Mouse (Mus musculus) heart, embryonic 13.5 days (tissue): Measurements from ENCODE around the gene Il6st. TPM values are rescaled to one million over a fixed set of nuclear protein-coding genes. Genes with fewer than 3 reads are reported as not detected.

ENCODE experiments used
- ATAC-seq: fragments of 200-750 bp; cut with Nextera tagmentation; 2 replicates; pipeline ENCODE4 v1.8.0; 2017; ENCODE audit warnings: moderate TSS enrichment; ENCODE audit not compliant: insufficient number of reproducible peaks, low FRiP score, low TSS enrichment; ENCODE audit errors: extremely low read depth
- H3K27ac ChIP-seq: fragments of 300-500 bp; sonication (generic); replicated peaks from 2 replicates; pipeline ENCODE4 v1.5.1; 2015; ENCODE audit warnings: moderate library complexity, mild to moderate bottlenecking, inconsistent platforms
- H3K27me3 ChIP-seq: fragments of 300-500 bp; sonication (generic); replicated peaks from 2 replicates; pipeline ENCODE4 v1.6.1; 2015; ENCODE audit warnings: mild to moderate bottlenecking, inconsistent platforms
- H3K36me3 ChIP-seq: fragments of 300-500 bp; sonication (generic); 2 replicates; pipeline ENCODE4 v1.6.1; 2015; ENCODE audit warnings: mild to moderate bottlenecking, inconsistent platforms
- H3K4me1 ChIP-seq: fragments of 300-500 bp; sonication (generic); 2 replicates; pipeline ENCODE4 v1.6.1; 2015; ENCODE audit warnings: inconsistent platforms
- H3K4me2 ChIP-seq: fragments of 300-500 bp; sonication (generic); 2 replicates; pipeline ENCODE4 v1.6.1; 2015; ENCODE audit warnings: inconsistent platforms, mild to moderate bottlenecking, moderate library complexity
- H3K4me3 ChIP-seq: fragments of 300-500 bp; sonication (generic); 2 replicates; pipeline ENCODE4 v1.5.1; 2015; ENCODE audit warnings: moderate library complexity, mild to moderate bottlenecking, inconsistent platforms
- H3K9ac ChIP-seq: fragments of 300-500 bp; sonication (generic); 2 replicates; pipeline ENCODE4 v1.6.1; 2015; ENCODE audit warnings: inconsistent platforms, mild to moderate bottlenecking, moderate library complexity
- H3K9me3 ChIP-seq: fragments of 300-500 bp; sonication (generic); 2 replicates; pipeline ENCODE4 v1.6.1; 2016; ENCODE audit warnings: inconsistent platforms
- WGBS: fragments of 180-500 bp; shearing (Covaris S2); methylation state at CpG from one replicate; pipeline ENCODE4 v1.1.7; 2015; ENCODE audit warnings: mixed read lengths; 5-methylcytosine and 5-hydroxymethylcytosine counted together
- polyA plus RNA-seq: library from polyadenylated mRNA; unstranded; fragments of >200 nt; fragmentation: Nextera tagmentation; extraction: Ambion mirVana; gene quantifications from 2 replicates; pipeline ENCODE4 v1.2.1, GENCODE M21; 2015

The Il6st gene
- polyA plus RNA-seq, 1 experiment from 2014 or later = 42.1 TPM

- 78% methylated on average over 8 of the region's 8 CpGs for WGBS
These were observed 16.7 kb upstream of the Il6st start for GRCm38 (mm10) chr13:112447108-112447665.

GRCm38 (mm10) chr13:112450210-112450609 is 13.7 kb upstream of the Il6st start:
- Histone ChIP-seq H3K27ac (no peak overlapping the region), H3K4me3 (no peak overlapping the region), H3K4me2 (no peak overlapping the region), H3K9me3 (no peaks in the 10 kb centered on the region), H3K36me3 (no peaks in the 10 kb centered on the region), H3K9ac (no peak overlapping the region), H3K27me3 (no peaks in the 10 kb centered on the region), H3K4me1 (no peaks in the 10 kb centered on the region)
- ATAC-seq = no peak
- WGBS = 46% methylated on average over 3 of the region's 3 CpGs

More at GRCm38 (mm10) chr13:112447108-112447665, 16.7 kb upstream of the Il6st start:
- no peaks in the 10 kb centered on the region for H3K27me3 ChIP-seq
- no peak for ATAC-seq
- no peak overlapping the region for H3K4me2 ChIP-seq
- H3K4me1 ChIP-seq = no peaks in the 10 kb centered on the region
- no peaks in the 10 kb centered on the region for H3K9me3 ChIP-seq
- no peak overlapping the region for H3K27ac ChIP-seq
- H3K4me3 ChIP-seq = no peak overlapping the region
- no peaks in the 10 kb centered on the region for H3K36me3 ChIP-seq
- H3K9ac ChIP-seq = no peak overlapping the region

DNA sequence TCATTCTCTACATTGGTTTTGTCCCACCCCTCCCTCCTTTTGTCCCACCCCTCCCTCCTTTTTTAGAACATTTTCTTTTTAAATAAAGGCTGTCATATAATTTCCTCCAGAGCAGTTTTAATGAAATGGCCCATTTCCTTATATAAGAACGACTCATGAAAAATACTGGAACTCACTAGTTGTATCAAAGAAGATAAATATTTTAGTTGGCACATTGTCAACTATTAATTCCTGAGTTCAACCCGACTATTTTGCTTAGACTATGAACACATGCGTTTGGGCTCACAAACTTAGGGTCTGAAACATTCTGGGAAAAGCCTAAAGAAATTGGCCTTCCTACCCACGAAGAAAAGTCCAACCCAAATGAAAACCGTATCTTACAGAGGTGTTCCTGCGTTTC is 6.5 kb upstream of the Il6st start:
- H3K4me1 ChIP-seq = peaks cover 14% of the 10 kb centered on the region
- H3K4me3 ChIP-seq = no peak overlapping the region
- H3K9me3 ChIP-seq = no peaks in the 10 kb centered on the region
- peak overlapping the region; percentile 54; the same call in 1 of the 2 replicates for H3K27ac ChIP-seq
- WGBS = 56% methylated on average over 6 of the region's 6 CpGs
- ATAC-seq = no peak
- no peak overlapping the region for H3K9ac ChIP-seq
- no peaks in the 10 kb centered on the region for H3K36me3 ChIP-seq
- H3K27me3 ChIP-seq = no peaks in the 10 kb centered on the region
- no peak overlapping the region for H3K4me2 ChIP-seq

GRCm38 (mm10) chr13:112458016-112458415 is 5.9 kb upstream of the Il6st start:
- Histone ChIP-seq H3K4me3 (no peak overlapping the region), H3K9me3 (no peaks in the 10 kb centered on the region), H3K27me3 (no peaks in the 10 kb centered on the region), H3K4me1 (peaks cover 16% of the 10 kb centered on the region), H3K36me3 (no peaks in the 10 kb centered on the region), H3K27ac (0 out of 2 replicates have a peak overlapping the region, but pooled peaks have one; percentile 15), H3K9ac (no peak overlapping the region), H3K4me2 (no peak overlapping the region)
- WGBS = 71% methylated on average over 4 of the region's 4 CpGs
- ATAC-seq = no peak

GRCm38 (mm10) chr13:112458435-112459018 is 5.3 kb upstream of the Il6st start:
- no peak overlapping the region for H3K27ac ChIP-seq
- 84% methylated on average over 11 of the region's 11 CpGs for WGBS
- no peak overlapping the region for H3K9ac ChIP-seq
- H3K27me3 ChIP-seq = no peaks in the 10 kb centered on the region
- no peaks in the 10 kb centered on the region for H3K36me3 ChIP-seq
- no peak overlapping the region for H3K4me2 ChIP-seq
- H3K4me3 ChIP-seq = no peak overlapping the region
- no peak for ATAC-seq
- peaks cover 20% of the 10 kb centered on the region for H3K4me1 ChIP-seq
- no peaks in the 10 kb centered on the region for H3K9me3 ChIP-seq

- 51% methylated on average over 6 of the region's 6 CpGs for WGBS
- Histone ChIP-seq H3K4me2 (0 out of 2 replicates have a peak overlapping the region, but pooled peaks have one; percentile 16), H3K27ac (peak overlapping the region; percentile 54; the same call in 1 of the 2 replicates)
These were observed 3.9 kb upstream of the Il6st start for GRCm38 (mm10) chr13:112459956-112460355.

GRCm38 (mm10) chr13:112462411-112462987 is 1.4 kb upstream of the Il6st start:
- H3K4me3 ChIP-seq = no peak overlapping the region
- H3K4me2 ChIP-seq = no peak overlapping the region
- peaks cover 42% of the 10 kb centered on the region for H3K4me1 ChIP-seq
- no peaks in the 10 kb centered on the region for H3K27me3 ChIP-seq
- H3K36me3 ChIP-seq = no peaks in the 10 kb centered on the region; the same call in 1 of the 2 replicates
- no peak overlapping the region for H3K27ac ChIP-seq
- H3K9ac ChIP-seq = no peak overlapping the region
- ATAC-seq = no peak
- 76% methylated on average over 6 of the region's 6 CpGs for WGBS
- no peaks in the 10 kb centered on the region for H3K9me3 ChIP-seq

More at GRCm38 (mm10) chr13:112459956-112460355, 3.9 kb upstream of the Il6st start:
- no peaks in the 10 kb centered on the region for H3K9me3 ChIP-seq
- H3K27me3 ChIP-seq = no peaks in the 10 kb centered on the region
- no peak for ATAC-seq
- H3K9ac ChIP-seq = 0 out of 2 replicates have a peak overlapping the region, but pooled peaks have one; percentile 7
- peaks cover 21% of the 10 kb centered on the region for H3K4me1 ChIP-seq
- no peaks in the 10 kb centered on the region for H3K36me3 ChIP-seq
- H3K4me3 ChIP-seq = no peak overlapping the region

DNA sequence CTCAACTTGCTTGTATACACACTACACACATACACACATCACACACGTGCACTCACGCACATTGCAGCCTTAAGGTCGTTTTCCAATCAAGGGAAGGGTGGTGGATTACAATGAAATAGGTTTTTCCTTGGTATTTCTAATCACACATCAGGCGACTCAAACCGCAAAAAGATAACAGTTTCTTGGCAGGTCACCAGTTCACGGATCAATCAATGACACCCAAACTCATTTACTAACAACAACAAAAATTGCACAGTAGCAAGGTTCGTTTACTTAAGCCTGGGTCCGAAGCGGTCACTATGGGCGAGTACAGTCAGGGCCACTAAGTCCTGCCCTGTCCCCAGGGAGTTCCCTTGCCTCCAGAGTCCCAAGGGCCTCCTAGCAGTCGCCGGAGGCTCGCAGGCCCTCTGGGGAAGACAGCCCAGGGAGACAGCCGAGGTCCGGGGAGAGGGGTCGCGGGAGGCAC is 500 bp upstream of the Il6st start:
- ATAC-seq = peak; percentile 50
- Histone ChIP-seq H3K4me2 (peak overlapping the region; percentile 84), H3K9me3 (no peaks in the 10 kb centered on the region), H3K4me1 (peaks cover 48% of the 10 kb centered on the region), H3K4me3 (peak overlapping the region; percentile 77), H3K36me3 (no peaks in the 10 kb centered on the region; the same call in 1 of the 2 replicates), H3K9ac (peak overlapping the region; percentile 94), H3K27me3 (no peaks in the 10 kb centered on the region), H3K27ac (peak overlapping the region; percentile 93)
- WGBS = 2% methylated on average over 17 of the region's 17 CpGs

- Histone ChIP-seq H3K4me2 (peak overlapping the region; percentile 84), H3K9me3 (no peaks in the 10 kb centered on the region), H3K9ac (peak overlapping the region; percentile 94), H3K4me3 (peak overlapping the region; percentile 77), H3K27ac (peak overlapping the region; percentile 93), H3K4me1 (peaks cover 51% of the 10 kb centered on the region), H3K27me3 (no peaks in the 10 kb centered on the region), H3K36me3 (no peaks in the 10 kb centered on the region; the same call in 1 of the 2 replicates)
- ATAC-seq = no peak
- 1% methylated on average over 18 of the region's 18 CpGs for WGBS
These were observed 887 bp downstream of the Il6st start for GRCm38 (mm10) chr13:112464626-112465287.

DNA sequence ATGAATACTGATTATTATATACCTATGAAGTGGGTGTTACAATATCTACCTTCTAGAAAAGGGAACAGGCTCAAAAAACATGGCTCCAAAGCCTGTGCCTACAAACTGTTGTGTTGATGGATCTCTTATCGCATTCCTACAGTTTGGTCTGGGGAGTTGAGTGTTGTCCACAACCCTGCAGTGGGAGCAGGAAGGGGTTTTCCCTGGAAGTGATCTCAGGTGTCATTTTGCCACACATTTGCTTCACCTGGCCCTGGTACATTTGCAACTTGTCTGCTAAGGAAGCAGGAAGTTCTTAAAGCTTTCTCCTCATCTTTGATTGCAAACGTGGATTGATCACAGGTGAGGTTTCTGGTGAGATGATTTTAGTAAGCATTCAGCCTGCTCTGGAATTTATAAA is 1.7 kb downstream of the Il6st start:
- H3K4me2 ChIP-seq = peak overlapping the region; percentile 84
- peak overlapping the region; percentile 69 for H3K9ac ChIP-seq
- no peaks in the 10 kb centered on the region for H3K27me3 ChIP-seq
- ATAC-seq = no peak
- peaks cover 47% of the 10 kb centered on the region for H3K4me1 ChIP-seq
- H3K9me3 ChIP-seq = no peaks in the 10 kb centered on the region
- H3K4me3 ChIP-seq = peak overlapping the region; percentile 77
- 21% methylated on average over 2 of the region's 2 CpGs for WGBS
- no peaks in the 10 kb centered on the region; the same call in 1 of the 2 replicates for H3K36me3 ChIP-seq
- 0 out of 2 replicates have a peak overlapping the region, but pooled peaks have one; percentile 46 for H3K27ac ChIP-seq
